Mouse (Mus musculus) layer of hippocampus, postnatal 14 days (tissue): ENCODE results near the gene Eloa. TPM values are rescaled to one million over a fixed set of nuclear protein-coding genes. Genes with fewer than 3 reads are reported as not detected.
"Not testable (repeated sequence)": the region's sequence is repeated elsewhere in the genome, so short reads cannot be mapped to it uniquely, and the experiment has no call there.

Experiments used
- DNase-seq, 2 experiments: peaks; one replicate each; pipeline ENCODE4 v3.0.0; 2021 to 2022; ENCODE audit warnings: low spot score in 2 of 2, mixed read lengths in 1 of 2
- long read RNA-seq, 2 experiments: library from polyadenylated mRNA; stranded (forward); transcript quantifications; one replicate each; pipeline ENCODE4 v2.0.0; 2021
- total RNA-seq, 2 experiments: library from RNA; stranded (reverse); gene quantifications; 2 replicates each; pipeline ENCODE4 v1.2.3; 2021

Gene Eloa
- 10 to 100 TPM; 31.7 TPM for total RNA-seq
- long read RNA-seq, experiment 1, full-length matches to known transcripts = 16 of 19 reads
- long read RNA-seq, experiment 1, partial matches to known transcripts = 2 of 19 reads
- long read RNA-seq, experiment 1, other reads (novel, unspliced or antisense) = 1 of 19 reads
- long read RNA-seq, experiment 2, full-length matches to known transcripts = 14 of 23 reads
- long read RNA-seq, experiment 2, partial matches to known transcripts = 9 of 23 reads
- long read RNA-seq, experiment 2, other reads (novel, unspliced or antisense) = 0 of 23 reads

GRCm38 (mm10) chr4:136021549-136022047 lies at the start of gene Eloa:
Eloa (minus strand) TSS chr4:136021763.
- peak; percentile 96 to 99 for DNase-seq

GRCm38 (mm10) chr4:136071178-136071714 lies 49.7 kb upstream of the Eloa start:
- peak; percentile 72 for DNase-seq

- DNase-seq = no peak
Observed at GRCm38 (mm10) chr4:136070592-136070991, 49.0 kb upstream of the Eloa start.

DNA sequence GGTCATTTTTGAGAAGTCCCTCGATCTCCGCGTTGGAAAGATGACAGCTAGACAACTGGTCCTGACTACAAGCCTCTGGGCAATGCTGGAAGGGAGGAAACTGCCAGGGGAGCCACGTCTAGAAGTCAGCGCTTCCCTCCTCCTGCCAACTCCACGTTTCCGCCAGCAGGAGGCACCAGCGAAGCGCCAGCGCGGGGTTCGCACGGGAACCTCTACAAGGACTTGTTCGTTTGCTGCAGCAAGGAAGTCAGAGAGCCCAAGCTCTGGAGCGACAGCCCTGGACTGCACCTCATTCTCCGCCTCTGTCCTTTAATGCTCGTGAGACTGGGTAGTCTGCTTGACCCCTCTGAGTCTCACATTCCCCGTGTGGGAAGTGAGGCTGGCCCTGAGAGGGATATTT lies 48.4 kb upstream of the Eloa start:
- DNase-seq = peak; percentile 71 to 80

DNA sequence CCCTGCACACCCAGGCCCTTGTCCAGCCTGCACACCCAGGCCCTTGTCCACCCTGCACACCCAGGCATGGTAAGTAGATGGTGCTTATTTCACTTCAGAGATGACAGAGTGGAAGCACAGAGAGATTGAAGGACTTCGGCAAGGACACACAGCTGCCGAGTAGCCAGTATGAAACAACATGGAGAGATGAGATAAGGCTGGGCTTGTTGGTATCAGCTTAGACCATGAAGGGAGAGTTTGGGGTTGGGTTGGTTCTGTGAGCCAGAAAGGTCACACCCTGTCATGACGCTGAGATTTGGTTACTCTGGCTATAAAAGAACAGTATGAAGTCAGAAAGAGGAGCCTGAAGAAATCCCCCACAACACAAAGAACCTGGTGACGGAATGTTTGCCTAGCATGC lies 47.8 kb upstream of the Eloa start:
- no peak for DNase-seq

DNA sequence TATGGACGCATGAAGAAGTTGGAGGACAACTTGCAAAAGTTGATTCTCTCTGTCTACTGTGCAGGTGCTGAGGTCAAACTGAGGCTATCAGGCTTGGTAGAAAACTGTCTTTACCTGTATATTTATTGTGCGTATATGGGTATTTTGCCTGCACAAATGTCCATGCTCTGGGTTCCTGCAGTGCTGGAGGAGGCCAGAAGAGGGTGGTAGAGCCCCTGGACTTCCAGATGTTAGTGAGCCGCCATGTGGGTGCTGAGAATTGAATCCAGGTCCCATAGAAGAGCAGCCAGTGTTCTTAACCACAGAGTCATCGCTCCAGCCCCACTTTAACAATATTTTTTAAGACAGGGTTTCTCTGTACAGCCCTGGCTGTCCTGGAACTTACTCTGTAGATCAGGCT lies 41.6 kb upstream of the Eloa start:
- DNase-seq = no peak

- not testable (repeated sequence) for DNase-seq
Observed at GRCm38 (mm10) chr4:136059800-136060488, 38.4 kb upstream of the Eloa start.

DNA sequence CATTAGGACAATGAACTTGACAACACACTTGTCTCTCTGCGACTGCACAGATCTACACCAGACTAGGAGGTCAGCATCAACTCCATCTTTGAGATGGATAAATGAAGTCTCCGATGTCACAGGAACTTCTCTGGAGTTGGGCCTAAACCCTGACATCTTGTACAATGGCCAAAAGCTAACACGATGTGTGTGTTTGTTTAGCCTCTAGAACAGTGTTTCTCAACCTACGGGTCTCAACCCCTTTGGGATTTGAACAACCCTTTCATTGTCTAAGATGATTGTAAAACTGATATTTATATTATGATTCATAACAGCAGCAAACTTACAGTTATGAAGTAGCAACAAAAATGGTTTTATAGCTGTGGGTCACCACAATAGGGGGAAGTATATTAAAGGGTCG lies 36.4 kb upstream of the Eloa start:
- DNase-seq = no peak

DNA sequence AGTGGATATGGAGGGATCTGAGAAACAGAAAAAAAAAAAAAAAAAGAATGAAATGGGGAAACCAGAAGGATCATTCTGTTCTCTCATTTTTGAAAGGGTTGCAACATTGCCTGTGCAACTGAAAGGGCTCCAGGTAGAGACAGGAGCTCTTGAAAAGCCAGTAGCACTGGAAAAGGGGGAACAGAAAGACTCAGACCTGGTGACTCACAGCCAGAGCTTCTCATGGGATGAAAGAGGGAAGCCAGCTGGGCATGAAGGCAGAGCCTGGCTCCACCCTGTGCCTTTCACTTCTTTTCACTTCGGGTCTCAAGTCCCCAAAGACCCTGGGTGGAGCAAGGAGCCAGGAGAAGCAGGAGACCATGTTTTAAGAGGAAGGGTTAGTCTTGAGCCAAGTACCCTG lies 34.5 kb upstream of the Eloa start:
- DNase-seq = no peak

DNA sequence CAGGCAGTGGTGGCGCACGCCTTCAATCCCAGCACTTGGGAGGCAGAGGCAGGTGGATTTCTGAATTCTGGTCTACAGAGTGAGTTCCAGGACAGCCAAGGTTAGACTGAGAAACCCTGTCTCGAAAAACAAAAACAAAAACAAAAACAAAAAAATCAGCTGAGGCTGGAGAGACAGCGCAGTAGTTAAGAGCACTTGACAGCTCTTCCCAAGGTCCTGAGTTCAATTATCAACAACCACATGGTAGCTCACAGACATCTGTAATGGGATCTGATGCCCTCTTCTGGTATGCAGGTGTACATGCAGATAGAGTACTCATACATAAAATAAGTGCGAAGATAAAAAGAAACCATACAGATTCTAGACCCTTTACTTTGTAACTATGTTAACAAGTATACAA lies 32.3 kb upstream of the Eloa start:
- no peak for DNase-seq

- DNase-seq = peak; percentile 88 to 95
Observed at GRCm38 (mm10) chr4:136053247-136053596, 31.7 kb upstream of the Eloa start, which contains the start of gene Rpl11. Rpl11 (minus strand) TSS chr4:136053428.

DNA sequence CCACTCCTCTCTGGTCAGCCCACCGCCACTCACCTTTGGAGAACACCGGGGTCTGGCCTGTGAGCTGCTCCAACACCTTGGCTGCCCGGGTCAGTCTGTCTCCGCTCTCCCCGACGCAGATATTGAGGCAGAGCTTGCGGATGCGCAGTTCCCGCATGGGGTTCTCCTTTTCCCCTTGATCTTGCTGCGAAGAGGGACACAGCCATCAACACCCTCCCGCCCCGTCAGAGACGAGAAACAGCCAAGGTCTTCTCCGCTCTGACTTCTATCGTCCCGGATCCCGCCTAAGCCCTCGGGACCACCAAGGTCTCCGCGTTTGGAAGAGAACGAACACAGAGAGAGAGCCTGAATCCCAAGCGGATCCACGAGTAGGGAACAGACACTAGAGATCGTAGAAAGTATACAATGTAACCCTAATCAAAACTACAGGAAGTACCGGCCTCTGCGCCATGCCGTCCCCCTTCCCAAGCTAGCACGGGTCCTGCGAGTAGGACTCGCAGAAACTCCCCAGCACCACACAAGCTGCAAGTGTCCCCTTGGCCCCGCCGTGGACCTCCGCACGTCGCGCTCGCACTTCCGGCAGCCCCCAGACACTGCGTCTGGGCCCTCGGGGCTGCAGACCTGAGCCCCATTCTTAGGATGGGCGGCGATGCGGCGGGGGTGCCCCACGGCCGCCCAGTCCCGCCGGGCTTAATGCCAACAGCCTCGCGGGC lies 31.1 kb upstream of the Eloa start:
- peak in 1 of 2 experiments; percentile 14 for DNase-seq

DNA sequence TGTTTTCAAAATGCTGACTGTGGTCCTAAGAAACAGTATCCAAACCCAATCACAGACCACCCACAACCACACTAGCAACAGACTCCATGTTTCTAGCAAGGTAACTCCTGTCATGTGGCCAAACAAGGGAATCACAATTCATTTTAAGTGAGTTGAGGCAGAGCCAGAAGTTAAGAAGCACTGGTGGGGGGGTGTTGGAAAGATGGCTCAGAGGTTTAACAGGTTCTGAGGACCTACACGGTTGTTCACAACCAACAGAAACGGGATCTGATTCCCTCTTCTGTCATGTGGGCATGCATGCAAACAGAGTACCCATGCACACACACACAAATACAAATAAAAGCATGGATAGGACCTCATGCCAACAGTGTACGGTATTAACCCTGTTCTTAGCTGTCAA lies 30.5 kb upstream of the Eloa start:
- no peak for DNase-seq

GRCm38 (mm10) chr4:136050226-136050625 lies 28.7 kb upstream of the Eloa start:
- DNase-seq = no peak

- DNase-seq = no peak
Observed at GRCm38 (mm10) chr4:136048291-136049032, 26.9 kb upstream of the Eloa start.

DNA sequence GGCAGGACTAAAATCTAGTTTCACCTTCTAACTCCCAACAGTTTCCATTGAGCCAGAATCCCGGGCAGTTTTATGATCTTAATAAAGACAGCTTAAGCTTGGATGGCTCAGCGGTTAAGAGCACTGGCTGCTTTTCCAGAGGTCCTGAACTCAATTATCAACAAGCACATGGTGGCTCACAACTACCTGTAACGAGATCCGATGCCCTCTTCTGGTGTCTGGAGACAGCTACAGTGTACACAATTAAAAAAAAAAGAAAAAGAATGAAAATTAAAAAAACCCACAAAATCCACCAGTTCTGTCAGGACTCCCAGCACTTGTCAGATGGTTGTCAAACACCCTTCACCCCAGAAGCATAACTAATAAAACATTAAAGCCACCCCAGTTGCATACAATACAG lies 26.1 kb upstream of the Eloa start:
- DNase-seq = no peak

DNA sequence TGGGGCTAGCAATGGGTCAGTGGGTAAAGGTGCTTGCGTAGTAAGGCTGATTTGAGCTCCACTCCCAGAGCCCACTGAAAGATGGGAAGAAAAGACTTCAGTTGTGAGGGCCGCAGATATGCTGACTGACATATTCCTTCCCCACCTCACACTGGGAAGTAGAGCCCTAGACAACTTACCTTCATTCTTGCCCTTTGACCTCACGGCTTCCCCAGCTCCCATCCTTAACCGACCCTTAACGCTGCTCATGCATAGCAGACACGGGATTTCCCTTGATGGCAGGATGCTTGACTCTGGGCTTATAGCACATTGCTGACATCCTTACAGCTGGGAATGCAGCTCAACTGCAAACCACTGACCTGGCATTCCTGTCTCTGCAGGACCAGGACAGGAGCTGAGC lies 25.3 kb upstream of the Eloa start:
- DNase-seq = no peak

DNA sequence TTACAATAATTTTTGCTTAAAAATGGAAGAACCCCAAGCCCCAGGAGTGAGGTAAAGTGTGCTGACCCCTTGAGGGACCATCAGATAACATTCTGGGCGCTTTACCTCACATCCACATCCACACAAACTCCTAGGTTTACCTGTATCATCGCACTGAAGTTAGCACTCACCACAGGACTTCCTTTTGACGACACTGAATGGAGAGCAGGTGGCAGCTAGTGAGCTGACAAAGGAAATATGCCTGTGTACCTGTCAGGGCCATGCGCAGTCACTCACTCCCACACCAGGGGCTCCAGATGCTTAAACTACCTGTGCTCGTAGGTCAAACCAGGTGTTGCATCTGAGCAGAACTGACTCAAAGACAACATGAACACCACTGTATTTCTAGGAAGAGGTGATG lies 23.5 kb upstream of the Eloa start:
- no peak for DNase-seq

DNA sequence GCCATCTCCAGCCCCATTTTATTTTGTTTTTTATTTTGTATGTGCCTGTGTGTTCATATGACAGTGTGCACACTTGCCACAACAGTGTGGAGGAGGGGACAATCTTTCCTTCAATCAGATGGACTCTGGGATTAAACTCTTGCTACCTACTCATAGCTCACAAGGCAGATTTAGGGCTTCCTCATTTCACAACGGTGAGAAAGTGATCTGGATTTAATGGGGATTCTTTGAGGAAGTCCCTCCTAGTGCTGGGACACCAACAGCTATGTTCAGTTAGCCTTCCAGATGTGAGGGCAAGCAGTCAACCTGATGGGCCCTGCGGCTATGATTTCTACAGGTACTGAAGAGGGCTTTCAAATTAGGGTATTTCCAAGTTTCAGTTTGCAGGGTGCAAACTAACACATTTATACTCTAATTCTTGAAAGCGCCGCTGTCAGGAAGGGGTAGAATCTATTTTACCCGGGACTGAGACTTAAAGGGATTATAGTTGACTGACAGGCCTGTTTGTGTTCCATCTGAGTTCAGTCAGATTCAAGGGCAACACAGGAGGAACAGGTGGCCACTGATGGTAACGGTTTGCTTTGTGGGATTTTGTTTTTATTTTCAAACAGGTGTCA lies 22.3 kb upstream of the Eloa start:
- no peak for DNase-seq

- DNase-seq = no peak
Observed at GRCm38 (mm10) chr4:136035078-136035477, 13.5 kb upstream of the Eloa start.

DNA sequence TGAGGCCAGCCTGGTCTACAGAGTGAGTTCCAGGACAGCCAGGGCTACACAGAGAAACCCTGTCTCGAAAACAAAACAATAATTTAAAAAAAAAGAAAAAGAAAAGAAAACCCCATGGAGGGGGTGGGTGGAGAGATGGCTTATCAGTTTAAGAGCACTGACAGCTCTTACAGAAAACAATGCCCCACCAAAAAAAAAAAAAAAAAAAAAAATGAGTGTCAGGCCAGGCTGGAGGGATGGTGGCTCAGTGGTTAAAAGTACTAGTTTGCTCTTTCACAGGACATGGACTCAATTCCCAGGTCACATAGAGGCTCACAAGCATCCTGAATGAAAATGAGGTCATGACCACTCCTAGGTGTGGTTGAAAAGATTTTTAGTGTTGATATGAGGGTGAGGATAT lies 11.7 kb upstream of the Eloa start:
- no peak for DNase-seq
